Comparison of ENCODE assay signal across 11 mouse cellular contexts in the genomic region with DNA sequence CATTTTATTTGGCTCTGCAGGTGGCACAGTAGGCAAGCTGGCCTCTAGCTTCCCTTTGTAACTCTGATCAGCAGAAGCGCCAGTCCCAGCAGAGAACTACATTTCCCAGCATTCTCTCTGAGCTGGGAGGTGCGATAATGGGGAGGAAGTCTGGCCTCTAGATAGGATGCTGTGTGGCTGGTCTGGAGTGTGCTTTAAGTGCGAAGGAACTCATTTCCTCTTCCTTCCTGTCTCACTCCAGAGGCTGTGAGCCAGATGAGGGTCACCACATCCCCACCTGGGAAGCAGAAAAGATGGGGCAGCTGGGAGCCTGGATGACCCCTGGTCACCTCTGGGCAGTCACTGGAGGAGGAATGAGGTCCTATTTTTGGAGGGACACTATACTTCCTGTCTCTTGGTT. TPM values are rescaled to one million over a fixed set of nuclear protein-coding genes. Genes with fewer than 3 reads are reported as not detected.
DNase-seq lines count a peak whose midpoint lies in the region; ATAC-seq lines count a peak whose summit lies in the region.
"Had no signal": no experiment of that assay in that cellular context is flagged by ENCODE, and none has a peak within 500 bp of the region (broad histone marks: within the 10 kb centered on the region; RNA-seq: fewer than 3 reads in every experiment).

No protein-coding gene starts in this region.

- H3K4me1 ChIP-seq in hindbrain, embryonic 14.5 days (replicated peaks; ENCODE audit: control insufficient read depth, insufficient read depth, low read length) = peaks cover 10% of the 10 kb centered on the region
- H3K4me1 ChIP-seq in hindbrain, embryonic 13.5 days (replicated peaks) = peaks cover 29% of the 10 kb centered on the region
- peaks cover 39% of the 10 kb centered on the region for H3K4me1 ChIP-seq in limb, embryonic 13.5 days

- H3K4me2 ChIP-seq in hindbrain, embryonic 14.5 days (replicated peaks) = no peak overlapping the region
- no peak overlapping the region for H3K4me2 ChIP-seq in hindbrain, embryonic 13.5 days
- no peak overlapping the region for H3K4me2 ChIP-seq in limb, embryonic 13.5 days (replicated peaks)
- H3K4me2 ChIP-seq: heart, embryonic 13.5 days; lung, embryonic 15.5 days had no signal

- no peak overlapping the region for H3K9ac ChIP-seq in hindbrain, embryonic 14.5 days
- no peak overlapping the region for H3K9ac ChIP-seq in hindbrain, embryonic 13.5 days
- no peak overlapping the region for H3K9ac ChIP-seq in limb, embryonic 13.5 days
- H3K9ac ChIP-seq: heart, embryonic 13.5 days; lung, embryonic 15.5 days had no signal

- H3K27me3 ChIP-seq in hindbrain, embryonic 14.5 days (ENCODE audit: control insufficient read depth, insufficient read depth, low read length) = no peaks in the 10 kb centered on the region
- H3K27me3 ChIP-seq in hindbrain, embryonic 13.5 days = peaks cover 17% of the 10 kb centered on the region
- no peaks in the 10 kb centered on the region for H3K27me3 ChIP-seq in limb, embryonic 13.5 days
- H3K27me3 ChIP-seq: lung, embryonic 15.5 days had no signal

- WGBS in hindbrain, embryonic 14.5 days = 33% methylated on average over 3 of the region's 3 CpGs
- WGBS in hindbrain, embryonic 13.5 days = 34% methylated on average over 3 of the region's 3 CpGs
- WGBS in limb, embryonic 13.5 days = 13% methylated on average over 3 of the region's 3 CpGs

- H3K27ac ChIP-seq in hindbrain, embryonic 14.5 days = no peak overlapping the region
- no peak overlapping the region for H3K27ac ChIP-seq in hindbrain, embryonic 13.5 days
- no peak overlapping the region for H3K27ac ChIP-seq in limb, embryonic 13.5 days
- H3K27ac ChIP-seq: heart, embryonic 13.5 days; lung, embryonic 15.5 days had no signal

- intact Hi-C loops in gastrocnemius, postnatal 36 days (cut with DNase I) = no loop called here

- DNase-seq in hindbrain, embryonic 14.5 days (ENCODE audit: low spot score) = peak; percentile 49
- DNase-seq in embryo, embryonic 11 days = peak; percentile 67
- no peak for DNase-seq in gastrocnemius, postnatal 36 days
- DNase-seq in left cerebral cortex, adult 11 months (ENCODE audit: low spot score) = no peak
- no peak for DNase-seq in right cerebral cortex, postnatal 14 days

- 0 out of 2 replicates have a peak, but pooled peaks have one; percentile 39 for ATAC-seq in hindbrain, embryonic 14.5 days (ENCODE audit: low FRiP score)
- ATAC-seq in hindbrain, embryonic 13.5 days (ENCODE audit: low FRiP score) = no peak
- ATAC-seq in CD4-positive, CD25-positive, alpha-beta regulatory T cell, adult 4 months = peak; percentile 58
- 0 out of 2 replicates have a peak, but pooled peaks have one; percentile 30 for ATAC-seq in limb, embryonic 13.5 days (ENCODE audit: low FRiP score, low read depth)

- H3K36me3 ChIP-seq in hindbrain, embryonic 14.5 days (replicated peaks; ENCODE audit: control insufficient read depth, insufficient read depth) = no peaks in the 10 kb centered on the region
- no peaks in the 10 kb centered on the region for H3K36me3 ChIP-seq in hindbrain, embryonic 13.5 days
- H3K36me3 ChIP-seq in limb, embryonic 13.5 days = no peaks in the 10 kb centered on the region
- H3K36me3 ChIP-seq: heart, embryonic 13.5 days; lung, embryonic 15.5 days had no signal

- no peaks in the 10 kb centered on the region for H3K9me3 ChIP-seq in hindbrain, embryonic 14.5 days (ENCODE audit: control insufficient read depth, low read length)
- H3K9me3 ChIP-seq in hindbrain, embryonic 13.5 days = no peaks in the 10 kb centered on the region
- no peaks in the 10 kb centered on the region for H3K9me3 ChIP-seq in limb, embryonic 13.5 days
- H3K9me3 ChIP-seq: heart, embryonic 13.5 days; lung, embryonic 15.5 days had no signal

- no peak overlapping the region for H3K4me3 ChIP-seq in hindbrain, embryonic 14.5 days (replicated peaks; ENCODE audit: low read length)
- no peak overlapping the region for H3K4me3 ChIP-seq in hindbrain, embryonic 13.5 days
- no peak overlapping the region for H3K4me3 ChIP-seq in limb, embryonic 13.5 days
- H3K4me3 ChIP-seq: heart, embryonic 13.5 days; lung, embryonic 15.5 days had no signal

RNA-seq across cellular contexts. Expression of a gene that starts 48.6 kb away (rescaled TPM):
- polyA plus RNA-seq in hindbrain, embryonic 14.5 days (2014; fragmentation: Nextera tagmentation; extraction: Ambion mirVana) = 0.12 and 0.25 TPM in 2 replicates
- polyA plus RNA-seq in hindbrain, embryonic 13.5 days (2015; fragmentation: Nextera tagmentation; extraction: Ambion mirVana) = 0.16 and 0.27 TPM in 2 replicates
- not detected for polyA plus RNA-seq in CD4-positive, CD25-positive, alpha-beta regulatory T cell, adult 4 months (2017; shearing (Covaris generic))
- polyA plus RNA-seq in limb, embryonic 13.5 days (2015; fragmentation: Nextera tagmentation; extraction: Ambion mirVana) = 0.15 and 0.18 TPM in 2 replicates
- not detected for total RNA-seq in gastrocnemius, postnatal 36 days (2021)
- polyA plus RNA-seq: spleen, adult 2 months had no signal

Comparison
In these comparisons a context has a peak if more than half of its experiments do, and no peak if none do; other contexts are left out.
1. DNase-seq: peak in hindbrain, embryonic 14.5 days (single experiment) and embryo, embryonic 11 days (single experiment); none in gastrocnemius, postnatal 36 days (0 of 2), left cerebral cortex, adult 11 months (single experiment) and right cerebral cortex, postnatal 14 days (single experiment).